In the genomic region with DNA sequence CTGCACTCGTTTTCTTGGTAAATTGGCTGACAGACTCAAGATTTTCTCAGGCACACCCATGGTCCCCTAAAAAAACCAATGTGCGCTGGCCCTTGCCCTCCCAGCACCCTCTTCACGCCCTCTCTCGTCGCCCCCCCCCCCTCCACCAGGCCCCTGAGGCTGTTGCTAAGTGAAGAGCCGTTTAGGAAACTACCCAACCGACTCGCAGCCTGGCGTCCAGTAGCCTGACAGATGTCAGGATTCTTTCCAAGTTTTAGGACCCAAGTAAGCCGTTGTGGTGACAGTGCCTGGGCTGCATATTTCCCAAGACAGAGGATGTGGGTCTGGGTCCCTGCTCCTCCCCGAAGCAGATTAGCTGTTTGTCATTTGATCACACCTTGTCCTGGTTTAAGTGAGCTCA, we compare ENCODE assay signal across 19 mouse cellular contexts. TPM values are rescaled to one million over a fixed set of nuclear protein-coding genes. Genes with fewer than 3 reads are reported as not detected.
A peak's percentile ranks its signal among the peaks of the same experiment; 100 is the strongest.
DNase-seq lines count a peak whose midpoint lies in the region; ATAC-seq lines count a peak whose summit lies in the region.
"Had no signal": no experiment of that assay in that cellular context is flagged by ENCODE, and none has a peak within 500 bp of the region (broad histone marks: within the 10 kb centered on the region; RNA-seq: fewer than 3 reads in every experiment).

No protein-coding gene starts in this region.

- DNase-seq in heart, postnatal 25 days (ENCODE audit: low spot score): no peak
- peak; percentile 58 for DNase-seq in forebrain, embryonic 14.5 days (ENCODE audit: low spot score)
- peak; percentile 45 for DNase-seq in midbrain, embryonic 10.5 days (ENCODE audit: low spot score)
- no peak for DNase-seq in right cerebral cortex, postnatal 25 days
- no peak for DNase-seq in frontal cortex, postnatal 36 days (ENCODE audit: low spot score in 2 of 2)
- no peak for DNase-seq in thymus, postnatal 36 days
- DNase-seq: cerebellum, postnatal 10 days; heart, postnatal 36 days; lung, embryonic 14.5 days; spleen, adult 18-20 months; thymus, adult 2 months had no signal

- H3K4me3 ChIP-seq in heart, embryonic 14.5 days (ENCODE audit: control insufficient read depth in 1 of 2, insufficient read depth in 1 of 2, low read depth in 1 of 2, low read length in 2 of 2): 0 out of 4 replicates have a peak overlapping the region, but pooled peaks of 1 of the 2 experiments have one; percentile 47
- H3K4me3 ChIP-seq in forebrain, embryonic 14.5 days (ENCODE audit: low read depth, low read length): peak overlapping the region; percentile 51; the same call in 1 of the 2 replicates
- H3K4me3 ChIP-seq in midbrain, embryonic 10.5 days: peak overlapping the region; percentile 72
- no peak overlapping the region for H3K4me3 ChIP-seq in neural tube, embryonic 14.5 days (ENCODE audit: low read depth, low read length)
- H3K4me3 ChIP-seq: kidney, embryonic 15.5 days; limb, embryonic 13.5 days; megakaryocyte, embryonic 14.5 days had no signal

- intact Hi-C loops in heart, postnatal 25 days (cut with DNase I): no loop called here

- no peaks in the 10 kb centered on the region; a peak in 1 of 4 replicates for H3K4me1 ChIP-seq in heart, embryonic 14.5 days (ENCODE audit: control insufficient read depth in 2 of 2, insufficient read depth in 2 of 2, low read length in 2 of 2)
- 0 out of 2 replicates have a peak, but pooled peaks cover 2% of the 10 kb centered on the region for H3K4me1 ChIP-seq in forebrain, embryonic 14.5 days (ENCODE audit: control insufficient read depth, insufficient read depth, low read length)
- H3K4me1 ChIP-seq in midbrain, embryonic 10.5 days: peaks cover 40% of the 10 kb centered on the region
- no peaks in the 10 kb centered on the region for H3K4me1 ChIP-seq in neural tube, embryonic 14.5 days (ENCODE audit: control insufficient read depth, insufficient read depth, low read length)

- no peak for ATAC-seq in heart, embryonic 14.5 days (ENCODE audit: insufficient number of reproducible peaks, insufficient read depth, low FRiP score, low read depth)
- ATAC-seq in forebrain, embryonic 14.5 days: no peak
- no peak for ATAC-seq in neural tube, embryonic 14.5 days (ENCODE audit: low read depth)

- H3K27ac ChIP-seq in heart, embryonic 14.5 days (replicated peaks in 1 of 2; ENCODE audit: control insufficient read depth in 1 of 2, insufficient read depth in 1 of 2, low read depth in 2 of 2, low read length in 2 of 2): no peak overlapping the region
- no peak overlapping the region for H3K27ac ChIP-seq in forebrain, embryonic 14.5 days (ENCODE audit: low read depth, low read length)
- peak overlapping the region; percentile 94 for H3K27ac ChIP-seq in midbrain, embryonic 10.5 days (replicated peaks)
- no peak overlapping the region for H3K27ac ChIP-seq in neural tube, embryonic 14.5 days (ENCODE audit: low read depth, low read length)
- H3K27ac ChIP-seq: kidney, embryonic 15.5 days; limb, embryonic 13.5 days had no signal

- 25% methylated on average over 11 of the region's 11 CpGs for WGBS in heart, embryonic 14.5 days
- WGBS in forebrain, embryonic 14.5 days: 42% methylated on average over 9 of the region's 11 CpGs
- 17% methylated on average over 11 of the region's 11 CpGs for WGBS in midbrain, embryonic 10.5 days
- WGBS in neural tube, embryonic 14.5 days: 17% methylated on average over 8 of the region's 11 CpGs

- H3K9ac ChIP-seq in heart, embryonic 14.5 days (ENCODE audit: low read length): no peak overlapping the region
- no peak overlapping the region for H3K9ac ChIP-seq in forebrain, embryonic 14.5 days (ENCODE audit: low read length)
- H3K9ac ChIP-seq in neural tube, embryonic 14.5 days (replicated peaks; ENCODE audit: low read depth, low read length): no peak overlapping the region
- H3K9ac ChIP-seq: kidney, embryonic 15.5 days; limb, embryonic 13.5 days; lung, embryonic 14.5 days had no signal

- 0 out of 2 replicates have a peak, but pooled peaks cover 3% of the 10 kb centered on the region for H3K9me3 ChIP-seq in heart, embryonic 14.5 days (ENCODE audit: control insufficient read depth, low read length)
- no peaks in the 10 kb centered on the region for H3K9me3 ChIP-seq in forebrain, embryonic 14.5 days (replicated peaks; ENCODE audit: control insufficient read depth, low read length)
- peaks cover 13% of the 10 kb centered on the region; the same call in 1 of the 2 replicates for H3K9me3 ChIP-seq in midbrain, embryonic 10.5 days (replicated peaks)
- no peaks in the 10 kb centered on the region for H3K9me3 ChIP-seq in neural tube, embryonic 14.5 days (ENCODE audit: control insufficient read depth, low read length)
- H3K9me3 ChIP-seq: kidney, embryonic 15.5 days; limb, embryonic 13.5 days had no signal

- H3K4me2 ChIP-seq in heart, embryonic 14.5 days (ENCODE audit: low read length): peak overlapping the region; percentile 73
- H3K4me2 ChIP-seq in forebrain, embryonic 14.5 days (ENCODE audit: low read length): peak overlapping the region; percentile 61
- 0 out of 2 replicates have a peak overlapping the region, but pooled peaks have one; percentile 16 for H3K4me2 ChIP-seq in neural tube, embryonic 14.5 days (ENCODE audit: low read depth, low read length)
- H3K4me2 ChIP-seq: kidney, embryonic 15.5 days; limb, embryonic 13.5 days; lung, embryonic 14.5 days had no signal

- H3K36me3 ChIP-seq in heart, embryonic 14.5 days (ENCODE audit: control insufficient read depth, insufficient read depth, low read length): no peaks in the 10 kb centered on the region
- no peaks in the 10 kb centered on the region for H3K36me3 ChIP-seq in forebrain, embryonic 14.5 days (ENCODE audit: control insufficient read depth, insufficient read depth, low read length)
- H3K36me3 ChIP-seq in midbrain, embryonic 10.5 days: no peaks in the 10 kb centered on the region
- no peaks in the 10 kb centered on the region for H3K36me3 ChIP-seq in neural tube, embryonic 14.5 days (ENCODE audit: control insufficient read depth, insufficient read depth, low read length)
- H3K36me3 ChIP-seq: kidney, embryonic 15.5 days; limb, embryonic 13.5 days had no signal

- H3K27me3 ChIP-seq in heart, embryonic 14.5 days (ENCODE audit: control insufficient read depth, insufficient read depth, low read length): peaks cover 50% of the 10 kb centered on the region; the same call in 1 of the 2 replicates
- H3K27me3 ChIP-seq in forebrain, embryonic 14.5 days (replicated peaks; ENCODE audit: control insufficient read depth, insufficient read depth, low read length): no peaks in the 10 kb centered on the region
- H3K27me3 ChIP-seq in midbrain, embryonic 10.5 days (ENCODE audit: low read depth, poor library complexity, severe bottlenecking): peaks cover 16% of the 10 kb centered on the region
- no peaks in the 10 kb centered on the region for H3K27me3 ChIP-seq in neural tube, embryonic 14.5 days (ENCODE audit: control insufficient read depth, insufficient read depth, low read length)

RNA-seq across cellular contexts. Expression of gene Sox3, which starts 2.2 kb away (rescaled TPM):
- polyA plus RNA-seq in heart, embryonic 14.5 days (2014; fragmentation: Nextera tagmentation; extraction: Ambion mirVana): 1.1 and 1.2 TPM in 2 replicates
- not detected for total RNA-seq in heart, postnatal 25 days (2021)
- polyA plus RNA-seq in forebrain, embryonic 14.5 days (2014; fragmentation: Nextera tagmentation; extraction: Ambion mirVana): 2.4 and 3.4 TPM in 2 replicates
- 5.0 and 5.5 TPM in 2 replicates for polyA plus RNA-seq in midbrain, embryonic 10.5 days (2016; fragmentation: Nextera tagmentation; extraction: Ambion mirVana)
- 0.58 and 0.67 TPM in 2 replicates for polyA plus RNA-seq in neural tube, embryonic 14.5 days (2014; fragmentation: Nextera tagmentation; extraction: Ambion mirVana)
- total RNA-seq: gastrocnemius, adult 18-20 months; heart, postnatal 36 days; MEL had no signal
- polyA plus RNA-seq: C2C12; kidney, embryonic 15.5 days; limb, embryonic 13.5 days; lung, embryonic 14.5 days had no signal

Comparison
In these comparisons a context has a peak if more than half of its experiments do, and no peak if none do; other contexts are left out.
1. H3K4me2 ChIP-seq: peak in every context shown above with its lines; median percentile 73 in heart, embryonic 14.5 days; 61 in forebrain, embryonic 14.5 days; 16 in neural tube, embryonic 14.5 days.
2. DNase-seq: peak in forebrain, embryonic 14.5 days (single experiment) and midbrain, embryonic 10.5 days (single experiment); none in heart, postnatal 25 days (single experiment), right cerebral cortex, postnatal 25 days (single experiment), frontal cortex, postnatal 36 days (0 of 2) and thymus, postnatal 36 days (0 of 2).